Mouse (Mus musculus): ENCODE results near the gene Nckap1l. TPM values are rescaled to one million over a fixed set of nuclear protein-coding genes. Genes with fewer than 3 reads are reported as not detected.

The Nckap1l gene
- polyA plus RNA-seq, 1 experiment from 2014 or later, result 1.3 TPM

GRCm38 (mm10) chr15:103503660-103504059 is 50.1 kb downstream of the Nckap1l start:
- ATAC-seq (ENCODE audit: insufficient number of reproducible peaks, low FRiP score, low TSS enrichment, low read depth), result no peak
- Histone ChIP-seq H3K9me3 (ENCODE audit: control insufficient read depth, low read length) (no peaks in the 10 kb centered on the region), H3K27me3 (ENCODE audit: control insufficient read depth, insufficient read depth, low read length) (peaks cover 15% of the 10 kb centered on the region), H3K9ac (ENCODE audit: low read length) (no peak overlapping the region), H3K4me2 (ENCODE audit: low read depth, severe bottlenecking) (peak overlapping the region; percentile 79), H3K36me3 (ENCODE audit: control insufficient read depth, insufficient read depth, low read length) (no peaks in the 10 kb centered on the region; the same call in 1 of the 2 replicates), H3K4me3 (ENCODE audit: low read depth, low read length) (peak overlapping the region; percentile 45), H3K4me1 (ENCODE audit: control insufficient read depth, insufficient read depth, low read length) (no peaks in the 10 kb centered on the region), H3K27ac (replicated peaks; ENCODE audit: low read depth, low read length) (no peak overlapping the region)
- DNase-seq (ENCODE audit: low spot score), result peak; percentile 34
- WGBS, result 45% methylated on average over 12 of the region's 12 CpGs

- Histone ChIP-seq H3K27ac (replicated peaks; ENCODE audit: low read depth, low read length) (no peak overlapping the region), H3K4me2 (ENCODE audit: low read depth, severe bottlenecking) (no peak overlapping the region), H3K4me3 (ENCODE audit: low read depth, low read length) (no peak overlapping the region), H3K9me3 (ENCODE audit: control insufficient read depth, low read length) (no peaks in the 10 kb centered on the region), H3K9ac (ENCODE audit: low read length) (no peak overlapping the region), H3K4me1 (ENCODE audit: control insufficient read depth, insufficient read depth, low read length) (no peaks in the 10 kb centered on the region), H3K36me3 (ENCODE audit: control insufficient read depth, insufficient read depth, low read length) (no peaks in the 10 kb centered on the region; the same call in 1 of the 2 replicates), H3K27me3 (ENCODE audit: control insufficient read depth, insufficient read depth, low read length) (peaks cover 7% of the 10 kb centered on the region; the same call in 1 of the 2 replicates)
- ATAC-seq (ENCODE audit: insufficient number of reproducible peaks, low FRiP score, low TSS enrichment, low read depth), result no peak
- 58% methylated on average over 3 of the region's 3 CpGs for WGBS
- DNase-seq (ENCODE audit: low spot score), result no peak
These were observed 55.7 kb downstream of the Nckap1l start for GRCm38 (mm10) chr15:103509317-103509716.

GRCm38 (mm10) chr15:103511652-103512051 is 58.1 kb downstream of the Nckap1l start:
- Histone ChIP-seq H3K27ac (replicated peaks; ENCODE audit: low read depth, low read length) (no peak overlapping the region), H3K27me3 (ENCODE audit: control insufficient read depth, insufficient read depth, low read length) (no peaks in the 10 kb centered on the region), H3K4me2 (ENCODE audit: low read depth, severe bottlenecking) (no peak overlapping the region), H3K9ac (ENCODE audit: low read length) (no peak overlapping the region), H3K4me3 (ENCODE audit: low read depth, low read length) (no peak overlapping the region), H3K4me1 (ENCODE audit: control insufficient read depth, insufficient read depth, low read length) (no peaks in the 10 kb centered on the region), H3K9me3 (ENCODE audit: control insufficient read depth, low read length) (no peaks in the 10 kb centered on the region), H3K36me3 (ENCODE audit: control insufficient read depth, insufficient read depth, low read length) (no peaks in the 10 kb centered on the region)
- DNase-seq (ENCODE audit: low spot score) (no peak), ATAC-seq (ENCODE audit: insufficient number of reproducible peaks, low FRiP score, low TSS enrichment, low read depth) (no peak)
- 82% methylated on average over 1 of the region's 1 CpGs for WGBS

DNA sequence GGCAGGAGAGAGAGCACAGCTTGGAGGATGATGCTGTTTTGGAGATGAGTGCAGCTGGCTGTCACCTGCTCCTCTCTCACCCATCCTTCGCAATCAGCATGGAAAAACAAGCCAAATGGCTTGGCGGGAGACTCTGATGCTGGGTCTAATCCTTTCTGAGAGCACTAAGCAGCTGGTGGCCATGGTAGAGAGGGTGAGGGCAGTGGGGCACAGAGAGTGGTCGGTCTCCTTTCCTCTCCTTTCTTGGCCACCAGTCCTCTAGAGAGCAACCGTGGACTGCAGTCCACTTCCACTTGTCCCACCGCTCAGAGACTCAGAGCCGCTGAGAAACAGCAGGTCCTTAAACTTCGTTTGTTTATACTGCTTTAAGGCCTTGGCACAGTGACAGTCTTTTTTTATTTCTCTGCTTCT is 60.0 kb downstream of the Nckap1l start:
- ATAC-seq (ENCODE audit: insufficient number of reproducible peaks, low FRiP score, low TSS enrichment, low read depth) (no peak), DNase-seq (ENCODE audit: low spot score) (no peak)
- Histone ChIP-seq H3K27me3 (ENCODE audit: control insufficient read depth, insufficient read depth, low read length) (no peaks in the 10 kb centered on the region), H3K4me1 (ENCODE audit: control insufficient read depth, insufficient read depth, low read length) (no peaks in the 10 kb centered on the region), H3K9me3 (ENCODE audit: control insufficient read depth, low read length) (no peaks in the 10 kb centered on the region), H3K4me2 (ENCODE audit: low read depth, severe bottlenecking) (peak overlapping the region; percentile 46; the same call in 1 of the 2 replicates), H3K4me3 (ENCODE audit: low read depth, low read length) (no peak overlapping the region), H3K9ac (ENCODE audit: low read length) (no peak overlapping the region), H3K36me3 (ENCODE audit: control insufficient read depth, insufficient read depth, low read length) (no peaks in the 10 kb centered on the region), H3K27ac (replicated peaks; ENCODE audit: low read depth, low read length) (no peak overlapping the region)
- 5% methylated on average over 7 of the region's 7 CpGs for WGBS

- Histone ChIP-seq H3K9ac (ENCODE audit: low read length) (no peak overlapping the region), H3K4me1 (ENCODE audit: control insufficient read depth, insufficient read depth, low read length) (no peaks in the 10 kb centered on the region), H3K27ac (replicated peaks; ENCODE audit: low read depth, low read length) (no peak overlapping the region), H3K36me3 (ENCODE audit: control insufficient read depth, insufficient read depth, low read length) (no peaks in the 10 kb centered on the region), H3K4me2 (ENCODE audit: low read depth, severe bottlenecking) (peak overlapping the region; percentile 46), H3K27me3 (ENCODE audit: control insufficient read depth, insufficient read depth, low read length) (no peaks in the 10 kb centered on the region), H3K9me3 (ENCODE audit: control insufficient read depth, low read length) (no peaks in the 10 kb centered on the region), H3K4me3 (ENCODE audit: low read depth, low read length) (peak overlapping the region; percentile 15)
- ATAC-seq (ENCODE audit: insufficient number of reproducible peaks, low FRiP score, low TSS enrichment, low read depth), result peak; percentile 96
- DNase-seq (ENCODE audit: low spot score), result peak; percentile 83
- WGBS, result 5% methylated on average over 10 of the region's 10 CpGs
These were observed 60.5 kb downstream of the Nckap1l start for GRCm38 (mm10) chr15:103514119-103514518.

- no peak overlapping the region for H3K9ac ChIP-seq (ENCODE audit: low read length)
- H3K27ac ChIP-seq (replicated peaks; ENCODE audit: low read depth, low read length), result no peak overlapping the region
- no peaks in the 10 kb centered on the region for H3K9me3 ChIP-seq (ENCODE audit: control insufficient read depth, low read length)
- ATAC-seq (ENCODE audit: insufficient number of reproducible peaks, low FRiP score, low TSS enrichment, low read depth) (no peak), DNase-seq (ENCODE audit: low spot score) (no peak)
- H3K4me2 ChIP-seq (ENCODE audit: low read depth, severe bottlenecking), result no peak overlapping the region
- 55% methylated on average over 3 of the region's 3 CpGs for WGBS
- no peak overlapping the region for H3K4me3 ChIP-seq (ENCODE audit: low read depth, low read length)
- H3K36me3 ChIP-seq (ENCODE audit: control insufficient read depth, insufficient read depth, low read length), result no peaks in the 10 kb centered on the region
- no peaks in the 10 kb centered on the region for H3K4me1 ChIP-seq (ENCODE audit: control insufficient read depth, insufficient read depth, low read length)
- H3K27me3 ChIP-seq (ENCODE audit: control insufficient read depth, insufficient read depth, low read length), result no peaks in the 10 kb centered on the region
These were observed 61.3 kb downstream of the Nckap1l start for GRCm38 (mm10) chr15:103514914-103515313.

- ATAC-seq (ENCODE audit: insufficient number of reproducible peaks, low FRiP score, low TSS enrichment, low read depth), result no peak
- Histone ChIP-seq H3K9me3 (ENCODE audit: control insufficient read depth, low read length) (no peaks in the 10 kb centered on the region), H3K4me3 (ENCODE audit: low read depth, low read length) (no peak overlapping the region), H3K36me3 (ENCODE audit: control insufficient read depth, insufficient read depth, low read length) (no peaks in the 10 kb centered on the region), H3K9ac (ENCODE audit: low read length) (no peak overlapping the region), H3K27me3 (ENCODE audit: control insufficient read depth, insufficient read depth, low read length) (no peaks in the 10 kb centered on the region), H3K4me2 (ENCODE audit: low read depth, severe bottlenecking) (no peak overlapping the region), H3K4me1 (ENCODE audit: control insufficient read depth, insufficient read depth, low read length) (no peaks in the 10 kb centered on the region), H3K27ac (replicated peaks; ENCODE audit: low read depth, low read length) (no peak overlapping the region)
- 31% methylated on average over 4 of the region's 5 CpGs for WGBS
- DNase-seq (ENCODE audit: low spot score), result no peak
These were observed 65.2 kb downstream of the Nckap1l start for GRCm38 (mm10) chr15:103518600-103519385.

GRCm38 (mm10) chr15:103519386-103520378 is 66.1 kb downstream of the Nckap1l start:
- no peak overlapping the region for H3K27ac ChIP-seq (replicated peaks; ENCODE audit: low read depth, low read length)
- no peak overlapping the region for H3K4me3 ChIP-seq (ENCODE audit: low read depth, low read length)
- H3K4me1 ChIP-seq (ENCODE audit: control insufficient read depth, insufficient read depth, low read length), result no peaks in the 10 kb centered on the region
- H3K9ac ChIP-seq (ENCODE audit: low read length), result no peak overlapping the region
- no peak overlapping the region for H3K4me2 ChIP-seq (ENCODE audit: low read depth, severe bottlenecking)
- no peak for DNase-seq (ENCODE audit: low spot score)
- WGBS, result 29% methylated on average over 4 of the region's 4 CpGs
- no peak for ATAC-seq (ENCODE audit: insufficient number of reproducible peaks, low FRiP score, low TSS enrichment, low read depth)
- H3K27me3 ChIP-seq (ENCODE audit: control insufficient read depth, insufficient read depth, low read length), result no peaks in the 10 kb centered on the region
- H3K36me3 ChIP-seq (ENCODE audit: control insufficient read depth, insufficient read depth, low read length), result no peaks in the 10 kb centered on the region
- H3K9me3 ChIP-seq (ENCODE audit: control insufficient read depth, low read length), result no peaks in the 10 kb centered on the region

Measured in limb, embryonic 11.5 days (tissue).